18 mouse cellular contexts compared by ENCODE assay signal in genomic region chr3:146557507-146557906, GRCm38 (mm10). TPM values are rescaled to one million over a fixed set of nuclear protein-coding genes. Genes with fewer than 3 reads are reported as not detected.
A peak's percentile ranks its signal among the peaks of the same experiment; 100 is the strongest.
DNase-seq lines count a peak whose midpoint lies in the region.
"Had no signal": no experiment of that assay in that cellular context is flagged by ENCODE, and none has a peak within 500 bp of the region (broad histone marks: within the 10 kb centered on the region; RNA-seq: fewer than 3 reads in every experiment).

No protein-coding gene starts in this region.

- peak; percentile 6 to 20 for DNase-seq in frontal cortex, postnatal 36 days (ENCODE audit: low spot score in 2 of 2)
- no peak for DNase-seq in frontal cortex, postnatal 25 days (ENCODE audit: low spot score in 2 of 2)
- peak; percentile 13 for DNase-seq in layer of hippocampus, adult 9-11 months
- no peak for DNase-seq in layer of hippocampus, postnatal 36 days
- DNase-seq in right cerebral cortex, postnatal 25 days = peak; percentile 20
- no peak for DNase-seq in right cerebral cortex, postnatal 4 days
- DNase-seq: adrenal gland, adult 2 months; adrenal gland, postnatal 14 days; cerebellum, adult 11-12 months; cerebellum, adult 8-10 months; cerebellum, postnatal 10 days; cerebellum, postnatal 36 days; embryo, embryonic 11 days; gastrocnemius, postnatal 25 days; heart, adult 18-20 months had no signal

RNA-seq across cellular contexts. Expression of gene Uox, which starts 12.7 kb away (rescaled TPM):
- under 1 TPM; 0.18 to 0.25 TPM for total RNA-seq in layer of hippocampus, postnatal 36 days (2021)
- total RNA-seq: gastrocnemius, postnatal 25 days; heart, adult 18-20 months; heart, postnatal 25 days; hematopoietic stem cell, adult 5-6 weeks; MEL had no signal

RNA-seq across cellular contexts. Expression of gene Rpf1, which starts 36.3 kb away (rescaled TPM):
- 10 to 100 TPM; 18.0 to 18.2 TPM for total RNA-seq in layer of hippocampus, postnatal 36 days (2021)

RNA-seq across cellular contexts. Expression of gene Dnase2b, which starts 57.9 kb away (rescaled TPM):
- total RNA-seq in layer of hippocampus, postnatal 36 days (2021) = not detected
- total RNA-seq: adrenal gland, adult 2 months; gastrocnemius, postnatal 25 days; heart, adult 18-20 months; heart, postnatal 25 days; hematopoietic stem cell, adult 5-6 weeks; MEL had no signal

RNA-seq across cellular contexts. Expression of gene Gng5, which starts 57.9 kb away (rescaled TPM):
- 10 to 100 TPM; 44.8 to 53.1 TPM for total RNA-seq in layer of hippocampus, postnatal 36 days (2021)

RNA-seq across cellular contexts. Expression of gene Spata1, which starts 58.0 kb away (rescaled TPM):
- 1 to 10 TPM; 2.8 to 3.3 TPM for total RNA-seq in layer of hippocampus, postnatal 36 days (2021)

Comparison
In these comparisons a context has a peak if more than half of its experiments do, and no peak if none do; other contexts are left out.
1. DNase-seq: peak in frontal cortex, postnatal 36 days (2 of 2), layer of hippocampus, adult 9-11 months (single experiment) and right cerebral cortex, postnatal 25 days (single experiment); none in frontal cortex, postnatal 25 days (0 of 2), layer of hippocampus, postnatal 36 days (0 of 2) and right cerebral cortex, postnatal 4 days (single experiment).